Mouse (Mus musculus) liver, adult 2 months (tissue): ENCODE data around the gene Izumo1r.

Experiments used
- CTCF ChIP-seq: fragments of 200-500 bp; IDR thresholded peaks from 2 replicates; pipeline ENCODE4 v1.5.1; 2011; ENCODE audit warnings: low read depth, low read length, control low read depth
- POLR2A ChIP-seq: fragments of 200-500 bp; IDR thresholded peaks from 2 replicates; pipeline ENCODE4 v1.6.1; 2011; ENCODE audit warnings: low read length, control low read depth; ENCODE audit not compliant: insufficient read depth; ENCODE audit errors: extremely low read depth

DNA sequence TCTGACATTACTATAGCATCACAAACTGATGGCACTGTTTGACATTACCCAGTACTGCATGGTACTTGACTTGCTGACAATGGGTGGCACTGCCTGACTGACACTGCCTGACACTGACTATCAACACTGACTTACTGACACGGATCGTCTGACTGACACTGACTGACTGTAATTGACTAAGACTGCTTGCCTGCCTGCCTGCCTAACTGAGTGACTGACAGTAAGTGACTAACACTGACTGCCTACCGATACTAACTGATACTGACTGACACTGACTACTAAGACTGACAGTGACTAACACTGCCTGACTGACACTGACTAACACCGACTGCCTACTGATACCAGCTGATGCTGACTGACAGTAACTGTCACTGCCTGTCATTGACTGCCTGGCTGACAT lies 17.5 kb upstream of the Izumo1r start:
- TF ChIP-seq CTCF = no peak
- TF ChIP-seq POLR2A = no peak
